Mouse (Mus musculus) mouse embryonic stem cell (cell line): ENCODE data around the gene Angptl6.
"Not testable (repeated sequence)": the region's sequence is repeated elsewhere in the genome, so short reads cannot be mapped to it uniquely, and the experiment has no call there.

Experiments
- in situ Hi-C, 2 experiments: fragments of 300-500 bp; cut with MboI; formaldehyde crosslinking; loops; 1 replicate in 1 of 2; 3 replicates in 1 of 2; pipeline ENCODE4 v1.14.3; 2019 to 2020; ENCODE audit warnings: low sequenced_read_pairs in 2 of 2, low pct_unique_long_range_greater_than_20kb in 1 of 2, mixed read lengths in 1 of 2; ENCODE audit not compliant: unreplicated experiment in 1 of 2

Angptl6 gene

DNA sequence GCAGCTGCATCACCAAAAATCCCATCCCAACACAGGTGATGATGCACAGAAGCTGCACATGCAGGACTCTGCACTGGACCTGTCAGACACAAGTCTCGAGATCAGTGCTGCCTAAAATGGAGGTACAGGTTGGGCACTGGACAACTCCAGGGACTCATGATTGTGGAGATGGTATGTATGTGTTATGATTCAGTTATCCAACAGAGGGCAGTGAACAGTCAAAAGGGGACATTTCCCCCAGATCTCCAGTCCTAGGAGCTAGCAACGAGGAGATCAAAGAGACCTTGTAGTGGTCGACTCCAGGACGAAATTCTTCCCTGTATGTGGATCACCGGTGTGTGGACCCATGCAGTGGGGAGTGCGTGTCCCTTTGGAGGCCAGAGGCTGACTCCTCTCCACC, 19.6 kb downstream of the Angptl6 start:
- in situ Hi-C loops = no loop called here

DNA sequence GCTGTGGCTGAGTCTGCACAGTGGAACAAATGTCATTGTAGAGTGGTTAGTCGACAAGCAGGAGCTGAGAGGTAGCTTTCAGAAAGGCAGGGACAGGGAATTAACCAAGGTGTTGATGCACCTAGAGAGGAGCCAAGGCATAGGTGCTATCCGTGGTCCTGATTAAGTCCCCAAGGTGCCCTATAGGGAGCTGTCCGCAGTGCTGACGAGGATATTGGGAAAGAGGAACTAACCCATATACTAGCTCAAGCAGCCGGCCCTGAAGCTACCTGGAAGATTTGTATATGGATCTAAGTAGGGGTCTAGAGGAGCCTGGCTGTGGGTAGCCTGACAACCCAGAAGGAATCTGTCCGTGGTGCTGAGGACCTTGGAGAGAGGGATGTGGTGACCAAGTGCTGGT, 22.4 kb downstream of the Angptl6 start:
- in situ Hi-C loops = no loop called here

DNA sequence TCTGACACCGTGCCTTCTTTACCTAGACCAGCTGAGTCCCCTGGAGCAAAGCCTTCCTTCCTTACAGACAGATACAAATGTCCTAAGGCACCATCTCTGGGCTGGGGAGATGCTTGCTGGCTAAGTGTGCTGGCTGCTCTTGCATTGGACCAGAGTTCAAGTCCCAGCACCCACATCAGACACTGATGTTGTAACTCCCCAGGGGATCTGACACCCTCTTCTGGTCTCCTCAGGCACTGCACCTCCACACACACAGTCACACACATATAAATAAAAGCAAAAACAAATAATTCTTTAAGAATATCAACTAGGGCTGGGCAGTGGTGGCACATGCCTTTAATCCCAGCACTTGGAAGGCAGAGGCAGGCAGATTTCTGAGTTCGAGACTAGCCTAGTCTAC, 29.3 kb downstream of the Angptl6 start:
- in situ Hi-C loops = no loop called here

DNA sequence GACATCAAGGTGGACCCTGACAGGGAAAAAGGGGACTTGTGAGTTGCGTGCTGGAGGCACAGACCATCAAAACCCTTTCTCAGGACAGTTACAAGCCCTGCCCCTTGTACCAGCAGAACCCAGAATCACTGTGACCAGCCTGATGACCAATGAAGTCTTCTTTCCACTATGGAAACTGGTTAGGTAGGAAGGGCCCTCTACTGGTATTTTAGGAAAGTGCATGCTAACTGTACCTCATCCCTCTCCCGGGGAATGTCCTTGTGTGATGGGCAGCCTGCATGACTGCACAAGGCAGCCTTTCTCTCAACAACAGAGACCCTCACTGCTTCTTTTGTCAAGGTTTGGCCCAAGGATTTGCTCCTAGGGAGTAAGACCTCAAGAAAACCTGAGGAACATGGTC, 36.9 kb downstream of the Angptl6 start:
- in situ Hi-C loops = no loop called here

DNA sequence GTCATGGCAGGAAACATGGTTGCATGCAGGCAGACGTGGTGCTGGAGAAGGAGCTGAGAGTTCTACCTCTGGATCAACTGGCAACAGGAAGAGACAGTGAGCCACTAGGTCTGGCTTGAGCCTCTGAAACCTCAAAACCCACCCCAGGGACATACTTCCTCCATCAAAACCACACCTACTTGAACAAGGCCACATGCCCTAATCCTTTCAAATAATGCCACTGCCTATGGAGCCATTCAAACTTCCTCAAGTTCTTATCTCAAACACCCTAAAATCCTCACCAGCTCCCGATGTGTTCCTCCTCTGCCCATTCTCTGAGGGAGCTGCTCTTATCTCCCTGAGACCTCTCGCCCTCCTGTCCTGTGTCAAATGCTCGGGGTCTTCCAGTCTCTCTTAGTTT, 37.3 kb downstream of the Angptl6 start:
- in situ Hi-C loops = no loop called here

DNA sequence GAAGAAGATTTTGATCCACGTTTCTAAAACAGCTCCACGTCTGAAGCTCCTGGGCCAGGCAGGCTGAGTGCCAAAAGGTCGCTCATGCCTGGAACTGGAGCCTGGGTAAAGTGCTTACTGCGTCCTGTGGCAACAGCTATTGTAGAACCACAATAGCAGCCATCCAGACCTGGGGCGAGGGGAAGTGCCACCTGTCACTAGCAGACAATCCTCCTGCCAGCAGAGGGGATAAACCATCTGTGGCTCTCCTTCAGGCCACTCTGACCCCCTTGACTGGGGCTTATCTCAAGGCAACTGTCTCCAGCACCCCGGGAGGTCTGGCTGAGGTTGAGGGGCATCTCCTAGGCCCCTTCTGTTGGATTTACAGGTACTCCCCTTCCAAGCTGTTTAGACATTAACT, 40.6 kb downstream of the Angptl6 start:
- in situ Hi-C loops = no loop called here

DNA sequence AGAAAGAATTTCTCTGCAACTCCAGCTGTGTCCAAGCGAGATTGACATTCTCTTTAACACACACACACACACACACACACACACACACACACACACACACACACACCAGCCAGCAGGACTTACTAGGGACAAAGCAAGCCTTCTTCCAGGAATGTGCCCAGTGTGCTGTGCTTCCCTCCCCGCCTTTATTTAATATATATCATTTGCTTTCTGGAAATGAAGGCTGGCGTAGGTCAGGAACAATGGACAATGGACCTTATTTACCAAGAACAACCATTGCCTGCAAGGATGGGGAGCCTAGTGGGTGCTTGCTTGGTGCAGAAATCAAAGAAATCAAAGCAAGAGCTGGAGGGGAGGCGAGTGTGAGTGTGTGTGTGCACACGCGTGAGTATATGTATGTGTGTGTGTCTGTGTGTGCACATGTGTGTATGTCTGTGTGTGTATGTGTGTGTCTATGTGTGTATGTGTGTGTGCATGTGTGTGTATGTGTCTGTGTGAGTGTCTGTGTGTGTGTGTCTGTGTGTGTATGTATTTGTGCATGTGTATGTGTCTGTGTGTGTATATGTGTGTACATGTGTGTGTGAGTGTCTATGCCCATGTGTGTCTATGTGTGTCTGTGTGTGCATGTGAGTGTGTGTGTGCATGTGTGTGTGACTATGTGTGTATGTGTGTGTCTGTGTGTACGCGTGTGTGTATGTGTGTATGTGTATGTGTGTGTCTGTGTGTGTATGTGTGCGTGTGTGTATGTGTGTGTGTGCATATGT, 42.2 kb downstream of the Angptl6 start:
- in situ Hi-C loops = no loop called here

DNA sequence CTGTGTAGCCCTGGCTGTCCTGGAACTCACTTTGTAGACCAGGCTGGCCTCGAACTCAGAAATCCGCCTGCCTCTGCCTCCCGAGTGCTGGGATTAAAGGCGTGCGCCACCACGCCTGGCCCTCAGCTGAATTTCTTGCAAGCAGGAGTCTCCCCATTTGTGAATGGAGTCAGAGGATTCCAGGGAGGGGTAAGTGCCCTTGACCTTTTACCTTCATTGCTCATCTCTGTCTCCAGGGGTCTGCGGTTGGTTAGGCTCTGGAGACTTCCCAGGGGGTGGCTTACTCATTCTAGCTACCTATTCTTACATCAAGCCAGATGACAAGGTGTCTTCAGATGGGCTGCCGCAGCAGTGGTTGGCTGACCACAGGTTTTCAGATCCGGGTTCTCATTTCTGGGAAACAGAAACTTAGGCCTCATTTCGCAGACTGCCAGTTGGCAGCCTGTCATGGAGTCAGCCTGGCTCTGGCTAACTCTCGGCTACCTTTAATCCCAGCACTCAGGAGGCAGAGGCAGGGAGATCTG, 44.0 kb downstream of the Angptl6 start:
- in situ Hi-C loops = not testable (repeated sequence)

DNA sequence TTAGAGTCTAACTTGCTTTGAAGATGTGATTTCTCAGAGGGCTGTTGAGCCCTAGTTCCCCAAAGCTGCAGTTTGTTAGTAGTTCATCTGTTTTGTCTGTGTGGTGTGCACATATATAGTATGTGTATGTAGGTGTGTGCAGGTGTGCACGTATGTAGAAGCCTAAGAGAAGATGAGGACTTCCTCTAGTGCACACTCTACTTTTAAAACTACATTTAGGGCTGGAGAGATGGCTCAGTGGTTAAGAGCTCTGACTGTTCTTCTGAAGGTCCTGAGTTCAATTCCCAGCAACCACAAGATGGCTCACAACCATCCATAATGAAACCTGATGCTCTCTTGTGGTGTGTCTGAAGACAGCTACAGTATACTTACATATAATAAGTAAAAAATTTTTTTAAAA, 44.6 kb downstream of the Angptl6 start:
- in situ Hi-C loops = loop anchor here in 1 of 2 experiments (5.0 kb wide), 1 partner anchor 93 kb away; no protein-coding TSS in a partner anchor

DNA sequence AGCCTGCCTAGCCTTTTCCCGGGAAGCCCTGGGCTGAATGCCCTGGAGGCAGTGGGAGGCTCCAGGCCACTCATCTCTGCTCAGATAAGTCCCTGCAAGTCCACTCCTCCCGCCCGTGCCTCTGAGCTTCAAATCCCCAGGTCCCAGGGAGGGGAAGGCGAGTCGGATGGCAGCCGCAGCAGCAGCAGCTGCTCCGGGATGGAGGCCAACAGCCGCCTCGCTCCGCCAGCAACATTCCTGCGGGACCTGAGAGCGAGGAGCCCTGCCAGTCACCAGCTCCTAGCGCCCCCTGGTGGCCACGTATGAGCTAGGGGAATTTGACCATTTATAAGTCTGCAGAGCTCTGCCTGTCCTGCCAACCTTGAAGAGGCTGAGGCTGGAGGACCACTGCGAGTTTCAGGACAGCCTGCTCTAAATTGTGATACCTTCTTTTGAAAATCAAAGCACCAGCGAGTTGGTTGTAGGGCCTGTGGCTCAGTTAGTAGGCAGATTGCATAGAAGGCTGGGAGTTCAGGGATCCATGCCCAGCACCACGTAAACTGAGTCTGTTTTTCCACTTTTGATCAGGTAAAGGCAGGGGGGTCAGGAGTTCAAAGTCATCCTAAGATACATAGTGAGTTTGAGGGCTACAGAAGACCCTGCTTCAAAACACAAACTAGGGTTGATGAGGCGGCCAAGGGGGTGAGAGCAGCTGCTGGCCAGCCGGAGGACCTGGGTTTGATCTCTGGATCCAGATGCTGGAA, 48.5 kb downstream of the Angptl6 start:
- in situ Hi-C loops = loop anchor here in 1 of 2 experiments (5.0 kb wide), 1 partner anchor 89 kb away; no protein-coding TSS in a partner anchor

DNA sequence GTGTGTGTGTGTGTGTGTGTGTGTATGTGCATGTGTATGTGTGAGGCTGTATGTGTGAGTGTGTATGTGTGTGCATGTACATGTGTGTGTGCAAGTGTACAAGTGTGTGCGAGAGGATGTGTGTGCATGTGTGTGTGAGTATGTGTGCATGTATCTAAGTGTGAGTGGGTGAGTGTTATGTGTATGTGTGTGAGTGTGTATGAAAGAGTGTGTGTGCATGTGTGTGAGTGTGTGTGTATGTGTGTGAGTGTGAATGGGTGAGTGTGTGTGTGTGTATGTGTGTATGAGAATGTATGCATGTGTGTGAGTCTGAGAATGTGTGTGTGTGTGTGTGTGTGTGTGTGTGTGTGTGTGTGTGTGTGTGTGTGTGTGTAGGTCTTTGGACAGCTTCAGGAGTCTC, 51.4 kb downstream of the Angptl6 start:
- in situ Hi-C loops = no loop called here

DNA sequence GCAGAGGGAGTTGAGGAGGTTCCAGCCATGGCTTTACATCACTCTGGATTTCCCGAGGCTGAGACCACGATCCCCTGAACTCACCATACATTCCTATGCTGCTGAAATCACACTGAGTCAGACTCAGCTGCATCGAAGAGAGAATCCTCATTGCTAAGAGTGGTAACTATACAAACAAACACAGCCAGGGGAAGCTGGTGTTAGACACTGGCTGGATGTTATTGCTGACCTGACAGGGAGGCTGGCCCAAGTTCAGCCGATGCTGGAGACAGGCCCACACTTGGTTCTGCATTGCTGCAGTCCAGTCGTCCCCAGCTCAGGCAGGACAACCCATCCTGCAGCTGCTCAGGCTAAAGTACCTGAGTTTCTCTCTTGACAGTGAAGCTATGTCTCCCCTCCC, 53.7 kb downstream of the Angptl6 start:
- in situ Hi-C loops = no loop called here
